Mouse (Mus musculus): Measurements from ENCODE around the gene Hist1h1d.
"Not testable (repeated sequence)": the region's sequence is repeated elsewhere in the genome, so short reads cannot be mapped to it uniquely, and the experiment has no call there.

Hist1h1d gene

DNA sequence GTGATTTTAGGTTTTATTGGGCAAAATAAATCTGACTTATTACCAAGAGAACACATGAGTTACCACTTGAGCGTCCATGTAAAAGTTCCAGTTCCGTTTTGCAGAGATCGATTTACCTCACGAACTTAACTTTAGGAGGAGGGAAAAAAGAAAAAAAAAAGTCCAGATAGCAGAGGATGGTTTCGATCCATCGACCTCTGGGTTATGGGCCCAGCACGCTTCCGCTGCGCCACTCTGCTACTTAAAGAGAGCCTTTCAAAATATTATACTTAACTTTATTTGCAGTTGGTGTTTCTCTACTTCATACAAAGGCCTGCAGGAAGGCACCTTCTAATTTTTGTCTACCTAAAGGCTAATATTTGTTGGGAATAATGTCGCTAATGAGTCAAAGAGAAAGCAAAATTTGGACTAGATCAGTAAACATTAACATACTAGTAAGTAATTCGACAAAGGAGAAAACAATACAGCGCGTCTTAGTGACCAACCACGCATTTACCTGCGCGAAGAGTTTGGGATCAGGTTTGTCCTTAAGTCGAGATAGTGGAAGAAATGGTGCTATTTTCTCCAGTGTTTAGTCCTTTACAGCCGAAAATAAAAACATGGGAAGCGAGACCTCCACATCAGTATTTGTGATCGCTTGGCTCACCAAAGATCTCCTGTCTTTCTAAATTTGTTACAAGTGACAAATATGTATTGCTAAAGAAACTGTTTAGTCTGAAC, 22.7 kb upstream of the Hist1h1d start:
- peak; percentile 80 for DNase-seq (ENCODE audit: low spot score)

DNA sequence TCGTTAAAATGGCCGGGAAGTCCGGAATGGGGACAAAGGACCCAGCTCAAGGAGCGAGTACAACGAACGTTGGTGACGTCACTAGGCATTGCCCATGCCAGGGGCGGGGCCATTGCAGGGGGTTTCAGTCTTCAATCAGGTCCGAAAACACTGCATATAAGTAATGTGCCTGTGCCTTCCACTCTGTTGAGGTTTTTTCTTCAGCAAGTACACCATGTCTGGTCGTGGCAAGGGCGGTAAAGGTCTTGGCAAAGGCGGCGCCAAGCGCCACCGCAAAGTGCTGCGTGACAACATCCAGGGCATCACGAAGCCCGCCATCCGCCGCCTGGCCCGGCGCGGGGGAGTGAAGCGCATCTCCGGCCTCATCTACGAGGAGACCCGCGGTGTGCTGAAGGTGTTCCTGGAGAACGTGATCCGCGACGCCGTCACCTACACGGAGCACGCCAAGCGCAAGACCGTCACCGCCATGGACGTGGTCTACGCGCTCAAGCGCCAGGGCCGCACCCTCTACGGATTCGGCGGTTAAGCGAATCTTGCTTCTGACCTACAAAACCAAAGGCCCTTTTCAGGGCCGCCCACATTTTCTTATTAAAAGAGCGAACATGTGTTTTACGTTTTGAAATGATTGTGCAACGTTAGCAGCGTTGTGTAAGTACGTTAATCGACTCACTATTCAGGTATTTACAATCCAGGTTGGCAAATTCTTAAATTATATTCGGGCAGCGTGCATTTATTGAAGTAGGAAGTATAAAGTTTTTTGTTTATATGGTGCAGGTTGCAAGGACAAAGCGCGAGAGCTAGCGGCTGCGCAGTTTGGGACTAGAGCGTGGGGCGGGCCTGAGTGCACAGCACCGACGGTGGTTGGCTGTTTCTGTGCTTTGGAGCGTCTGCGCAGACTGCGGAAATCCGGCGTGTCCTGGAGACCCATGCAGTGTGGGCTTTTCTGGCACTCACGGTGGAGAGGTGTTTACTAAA, 21.9 kb upstream of the Hist1h1d start, which contains the start of gene Hist1h4h:
Gene Hist1h4h (plus strand): TSS at position 150 of the 975 bp plus-strand sequence.
- peak; percentile 98 for DNase-seq (ENCODE audit: low spot score)

DNA sequence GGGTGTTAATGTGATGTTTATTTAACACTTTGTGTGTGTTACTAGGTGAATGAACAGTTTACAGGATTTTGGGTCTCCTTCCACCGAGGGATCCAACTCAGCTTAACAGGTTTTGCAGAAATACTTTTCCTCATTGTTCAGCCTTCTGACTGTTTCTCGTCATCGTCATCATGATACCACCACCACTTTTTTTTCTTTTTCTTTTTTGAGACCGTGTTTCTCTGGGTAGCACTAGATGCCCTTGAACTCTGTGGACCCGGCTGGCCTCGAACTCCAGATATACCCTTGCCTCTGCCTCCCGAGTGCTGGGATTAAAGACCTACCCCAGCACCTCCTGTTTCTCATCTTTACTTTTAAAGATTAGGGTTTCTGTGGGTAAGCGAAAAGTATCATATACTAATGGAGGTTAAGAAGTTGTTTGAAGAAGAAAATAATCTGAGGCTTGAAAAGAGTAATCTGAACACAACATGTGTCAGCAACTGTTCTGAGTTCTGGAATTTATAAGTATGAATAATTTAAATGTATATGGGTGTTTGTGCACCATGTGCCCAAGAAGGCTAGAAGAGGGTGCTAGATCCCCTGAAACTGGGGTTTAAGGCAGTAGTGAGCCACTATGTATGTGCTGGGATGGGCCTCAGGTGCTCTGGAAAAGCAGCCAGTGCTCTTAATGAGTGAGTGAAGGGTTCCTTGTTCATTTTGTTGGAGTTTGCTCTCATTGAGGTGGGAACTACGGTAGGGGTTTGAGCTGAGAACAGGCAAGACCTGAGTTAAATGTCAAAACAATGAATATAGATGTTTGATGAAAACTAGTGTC, 20.6 kb upstream of the Hist1h1d start:
- no peak for DNase-seq (ENCODE audit: low spot score)

DNA sequence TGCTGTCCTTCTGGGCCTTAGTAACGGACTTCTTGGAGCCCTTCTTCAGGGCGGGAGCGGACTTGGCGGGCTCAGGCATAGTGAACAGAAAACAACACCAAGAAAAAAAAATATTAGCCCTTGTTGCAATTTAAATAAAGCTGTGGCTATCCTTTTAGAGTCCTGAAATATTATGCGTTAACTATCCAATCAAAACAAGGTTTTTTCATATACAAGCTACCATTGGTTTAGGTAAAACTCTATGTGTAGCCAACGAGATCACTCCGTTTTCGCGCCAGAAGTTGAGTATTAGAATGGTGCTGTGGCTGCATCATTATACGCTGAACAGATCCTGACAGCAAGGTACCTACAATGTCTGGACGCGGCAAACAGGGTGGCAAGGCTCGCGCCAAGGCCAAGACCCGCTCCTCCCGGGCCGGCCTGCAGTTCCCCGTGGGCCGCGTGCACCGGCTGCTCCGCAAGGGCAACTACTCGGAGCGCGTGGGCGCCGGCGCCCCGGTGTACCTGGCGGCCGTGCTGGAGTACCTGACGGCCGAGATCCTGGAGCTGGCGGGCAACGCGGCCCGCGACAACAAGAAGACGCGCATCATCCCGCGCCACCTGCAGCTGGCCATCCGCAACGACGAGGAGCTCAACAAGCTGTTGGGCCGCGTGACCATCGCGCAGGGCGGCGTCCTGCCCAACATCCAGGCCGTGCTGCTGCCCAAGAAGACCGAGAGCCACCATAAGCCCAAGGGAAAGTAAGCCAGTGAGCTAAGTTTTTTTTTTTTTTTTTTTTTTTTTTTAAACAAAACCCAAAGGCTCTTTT, 19.3 kb upstream of the Hist1h1d start, which contains the start of gene Hist1h2af:
Gene Hist1h2af (plus strand): TSS at position 347 of the 808 bp plus-strand sequence.
- peak; percentile 80 for DNase-seq (ENCODE audit: low spot score)

DNA sequence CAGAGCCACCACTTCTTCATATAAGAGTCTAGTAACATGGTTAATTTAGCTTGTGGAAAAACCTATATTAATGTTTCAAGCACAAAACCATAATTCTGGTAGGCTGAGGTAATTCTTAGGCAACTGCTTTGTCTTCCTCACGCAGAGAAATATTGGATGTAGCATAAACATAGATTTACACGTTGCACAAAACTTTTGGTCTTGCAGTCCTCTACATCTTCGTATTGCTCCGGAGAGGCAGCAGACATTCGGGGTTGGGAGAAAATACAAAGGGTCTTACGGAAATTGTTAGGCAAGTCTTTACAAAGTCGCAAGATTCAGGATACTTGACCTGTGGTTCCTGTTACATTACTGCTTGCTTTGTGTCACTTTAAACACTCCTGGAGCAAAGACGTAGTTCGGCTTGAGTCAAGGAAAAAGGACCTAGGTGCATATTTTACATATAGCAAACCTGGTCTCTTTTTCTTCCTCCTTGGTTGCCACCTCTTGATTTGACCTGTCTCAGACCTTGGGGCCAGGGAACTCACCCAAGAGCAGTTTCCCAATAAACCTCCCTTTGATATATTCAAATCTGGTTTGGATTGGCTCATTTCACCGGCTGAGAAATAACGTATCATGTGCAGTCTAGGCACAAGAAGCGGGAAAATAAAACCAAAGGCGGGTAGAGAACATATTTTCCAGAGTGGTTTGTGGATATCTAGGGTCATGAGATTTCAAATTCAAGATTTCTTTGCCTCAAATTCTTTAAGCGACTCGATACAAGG, 18.5 kb upstream of the Hist1h1d start:
- DNase-seq (ENCODE audit: low spot score), result no peak

DNA sequence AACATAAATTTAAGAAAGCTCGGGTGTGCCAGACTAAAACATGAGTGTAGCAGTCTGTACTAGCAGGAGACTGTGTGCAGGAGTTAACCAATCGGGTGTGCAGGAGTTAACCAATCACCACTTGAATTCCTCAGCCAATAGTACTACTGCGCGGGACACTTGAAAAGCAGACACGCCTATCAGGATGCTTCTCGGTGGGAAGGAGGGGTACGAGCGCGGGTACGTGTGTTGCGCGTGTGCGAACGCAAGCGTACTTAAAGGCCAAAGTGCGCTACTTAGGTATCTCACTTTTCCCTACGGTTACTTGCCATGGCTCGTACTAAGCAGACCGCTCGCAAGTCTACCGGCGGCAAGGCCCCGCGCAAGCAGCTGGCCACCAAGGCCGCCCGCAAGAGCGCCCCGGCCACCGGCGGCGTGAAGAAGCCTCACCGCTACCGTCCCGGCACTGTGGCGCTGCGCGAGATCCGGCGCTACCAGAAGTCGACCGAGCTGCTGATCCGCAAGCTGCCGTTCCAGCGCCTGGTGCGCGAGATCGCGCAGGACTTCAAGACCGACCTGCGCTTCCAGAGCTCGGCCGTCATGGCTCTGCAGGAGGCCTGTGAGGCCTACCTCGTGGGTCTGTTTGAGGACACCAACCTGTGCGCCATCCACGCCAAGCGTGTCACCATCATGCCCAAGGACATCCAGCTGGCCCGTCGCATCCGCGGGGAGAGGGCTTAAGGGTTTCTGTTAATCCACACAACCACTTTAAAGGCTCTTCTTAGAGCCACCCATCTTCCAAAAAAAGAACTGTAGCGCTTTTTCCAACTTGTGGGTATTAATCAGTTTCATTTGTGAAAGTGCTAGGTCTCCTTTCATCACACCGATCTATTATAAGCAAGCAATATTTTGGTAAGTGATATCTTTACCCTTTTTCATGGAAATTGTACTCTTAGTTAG, 17.7 kb upstream of the Hist1h1d start, which contains the start of gene Hist1h3g:
Gene Hist1h3g (plus strand): TSS at position 286 of the 939 bp plus-strand sequence.
- peak; percentile 91 for DNase-seq (ENCODE audit: low spot score)

DNA sequence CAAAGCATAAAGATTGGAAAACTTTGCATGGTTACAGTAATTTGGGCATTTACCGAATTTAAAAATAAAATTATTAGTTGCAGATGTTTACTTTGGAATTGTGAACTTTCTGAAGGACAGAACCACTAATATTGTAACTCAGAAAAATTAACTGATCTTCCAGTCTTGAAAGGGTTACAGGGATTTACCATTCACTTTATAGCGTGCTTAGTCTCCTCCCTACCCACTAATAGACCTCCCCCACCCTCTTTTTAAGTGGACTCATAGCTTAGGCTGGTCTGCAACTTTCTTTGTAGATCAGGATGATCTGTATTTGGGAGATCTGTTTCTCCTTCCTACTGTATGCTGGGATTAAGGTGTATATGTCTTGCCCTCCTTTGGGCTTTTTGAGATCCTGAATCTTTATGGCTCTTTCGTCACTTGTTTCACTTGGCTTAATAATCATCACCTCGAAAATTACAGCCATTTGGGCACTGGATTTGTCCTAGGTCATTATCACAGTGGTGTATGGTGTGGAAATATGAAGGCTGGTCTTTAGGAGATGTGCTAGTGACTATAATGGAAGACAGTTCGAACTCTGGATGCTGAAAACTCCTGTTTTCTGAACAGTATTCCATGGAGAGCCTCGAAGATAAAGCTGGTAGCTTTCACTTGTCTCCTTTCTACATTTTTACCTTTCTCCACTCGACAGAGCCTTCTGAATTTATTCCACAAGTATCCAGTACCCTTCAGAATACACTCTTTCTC, 16.8 kb upstream of the Hist1h1d start:
- DNase-seq (ENCODE audit: low spot score), result no peak

DNA sequence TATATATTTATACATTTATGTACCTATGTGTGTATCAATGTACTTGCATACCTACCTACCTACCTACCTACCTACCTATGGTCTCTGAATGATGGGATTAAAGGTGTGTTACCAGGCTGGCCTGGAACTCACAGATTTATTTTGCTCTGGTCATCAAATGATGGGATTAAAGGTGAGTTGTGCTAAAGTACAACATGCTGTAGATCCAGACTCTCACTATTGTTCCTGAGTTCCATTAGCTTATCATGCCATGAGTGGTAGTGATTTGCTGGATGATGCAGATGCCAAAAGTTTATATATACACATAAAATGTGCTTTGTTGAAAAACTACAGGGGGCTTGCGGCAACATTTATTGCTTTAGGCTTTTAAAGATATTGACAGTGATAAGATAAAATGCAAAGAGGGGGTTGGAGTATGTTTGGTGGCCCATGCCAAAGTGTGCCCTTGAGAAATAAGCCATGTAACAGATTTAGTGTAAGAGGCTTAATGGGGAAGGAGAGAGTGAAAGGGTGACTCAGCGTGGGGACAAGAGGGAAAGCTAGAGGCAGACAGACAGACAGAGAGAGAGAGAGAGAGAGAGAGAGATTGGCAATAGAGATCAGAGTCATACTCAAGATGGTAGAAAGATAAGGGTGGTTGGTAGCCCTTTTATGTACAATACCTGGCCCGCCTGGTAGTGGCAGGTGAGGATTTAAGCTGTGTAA, 15.9 kb upstream of the Hist1h1d start:
- DNase-seq (ENCODE audit: low spot score), result no peak

DNA sequence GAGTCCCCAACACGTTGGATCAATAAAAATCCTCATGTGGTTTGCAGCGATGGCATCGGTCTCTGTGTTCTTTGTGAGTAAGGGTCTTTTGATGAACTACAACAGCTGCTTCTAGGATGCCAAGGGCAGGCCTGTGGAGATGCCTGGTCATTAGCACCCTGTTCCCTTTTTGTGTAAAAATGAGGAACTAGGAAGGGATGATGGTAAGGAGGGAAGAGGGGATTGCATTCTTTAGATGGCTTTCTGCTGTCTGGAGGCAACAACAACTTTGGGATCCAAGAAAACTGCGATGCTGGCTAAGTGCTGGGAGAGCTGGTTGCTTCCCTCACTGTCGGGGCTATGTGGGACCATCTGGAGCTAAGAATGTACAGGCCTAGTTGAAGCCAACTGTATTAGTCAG, 14.8 kb upstream of the Hist1h1d start:
- DNase-seq (ENCODE audit: low spot score), result no peak

DNA sequence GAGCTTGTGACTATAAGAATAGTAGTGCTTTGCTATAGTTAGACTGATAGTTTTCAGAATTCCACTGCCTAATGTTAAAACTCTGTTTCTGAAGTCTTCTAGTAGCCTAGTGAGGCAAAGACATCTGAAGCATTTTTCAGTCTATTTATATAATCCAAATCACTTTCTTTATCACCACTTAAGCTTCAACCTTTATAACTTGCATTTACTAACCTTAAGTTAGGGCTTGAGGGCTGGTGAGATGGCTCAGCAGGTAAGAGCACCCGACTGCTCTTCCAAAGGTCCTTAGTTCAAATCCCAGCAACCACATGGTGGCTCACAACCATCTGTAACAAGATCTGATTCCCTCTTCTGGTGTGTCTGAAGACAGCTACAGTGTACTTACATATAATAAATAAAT, 13.2 kb upstream of the Hist1h1d start:
- not testable (repeated sequence) for DNase-seq (ENCODE audit: low spot score)

DNA sequence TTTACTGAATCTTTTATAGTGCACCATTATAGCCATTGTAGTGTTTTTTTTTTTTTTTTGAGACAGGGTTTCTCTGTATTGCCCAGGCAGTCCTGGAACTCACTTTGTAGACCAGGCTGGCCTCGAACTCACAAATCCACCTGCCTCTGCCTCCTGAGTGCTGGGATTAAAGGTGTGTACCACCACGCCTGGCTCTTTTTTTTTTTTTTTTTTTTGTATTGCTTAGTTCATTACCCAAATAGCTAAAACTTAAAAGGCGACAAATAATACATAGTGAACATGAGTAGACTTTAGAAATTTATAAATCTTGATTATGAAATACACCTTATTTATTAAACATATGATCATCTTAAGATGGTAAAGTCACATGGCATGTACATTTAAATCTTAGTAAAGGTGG, 11.6 kb upstream of the Hist1h1d start:
- no peak for DNase-seq (ENCODE audit: low spot score)

DNA sequence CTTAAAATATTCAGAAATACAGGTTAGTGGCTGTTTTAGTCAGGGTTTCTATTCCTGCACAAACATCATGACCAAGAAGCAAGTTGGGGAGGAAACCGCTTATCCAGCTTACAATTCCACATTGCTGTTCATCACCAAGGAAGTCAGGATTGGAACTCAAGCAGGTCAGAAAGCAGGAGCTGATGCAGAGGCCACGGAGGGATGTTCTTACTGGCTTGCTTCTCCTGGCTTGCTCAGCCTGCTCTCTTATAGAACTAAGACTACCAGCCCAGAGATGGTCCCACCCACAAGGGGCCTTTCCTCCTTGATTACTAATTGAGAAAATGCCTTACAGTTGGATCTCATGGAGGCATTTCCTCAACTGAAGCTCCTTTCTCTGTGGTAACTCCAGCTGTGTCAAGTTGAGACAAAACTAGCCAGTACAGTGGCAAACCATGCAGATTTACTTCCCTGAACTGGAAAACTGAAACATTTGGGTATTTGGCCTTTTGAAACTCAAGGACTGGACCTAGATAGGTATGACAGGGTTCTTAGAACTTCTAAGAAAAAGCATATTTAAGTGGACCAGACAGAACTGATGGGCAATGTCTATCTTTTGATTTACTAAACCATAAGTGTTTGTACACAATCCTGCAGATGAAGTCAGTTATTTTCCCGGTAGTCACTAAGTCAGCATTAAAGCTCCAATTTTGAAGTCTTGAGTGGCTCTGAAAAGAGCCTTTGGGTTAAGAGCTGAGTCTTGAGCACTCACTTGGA, 10.7 kb upstream of the Hist1h1d start:
- not testable (repeated sequence) for DNase-seq (ENCODE audit: low spot score)

DNA sequence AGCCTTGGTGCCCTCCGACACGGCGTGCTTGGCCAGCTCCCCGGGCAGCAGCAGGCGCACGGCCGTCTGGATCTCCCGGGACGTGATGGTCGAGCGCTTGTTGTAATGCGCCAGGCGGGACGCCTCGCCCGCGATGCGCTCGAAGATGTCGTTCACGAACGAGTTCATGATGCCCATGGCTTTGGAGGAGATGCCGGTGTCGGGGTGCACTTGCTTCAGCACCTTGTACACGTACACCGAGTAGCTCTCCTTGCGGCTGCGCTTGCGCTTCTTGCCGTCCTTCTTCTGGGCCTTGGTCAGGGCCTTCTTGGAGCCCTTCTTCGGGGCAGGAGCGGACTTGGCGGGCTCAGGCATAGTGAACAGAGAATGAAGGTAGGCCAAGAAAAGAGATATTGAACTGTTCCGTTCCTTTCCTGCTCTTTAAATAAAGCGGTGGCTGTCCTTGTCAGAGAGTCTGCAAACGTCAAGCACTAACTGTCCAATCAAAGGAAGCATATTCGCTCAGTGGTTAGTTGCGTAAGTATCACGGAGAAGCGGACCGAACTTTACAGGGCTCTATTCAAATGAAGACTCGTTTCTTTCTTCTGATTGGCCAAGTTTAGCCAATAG, 10.0 kb upstream of the Hist1h1d start, which contains the start of gene Hist1h2bh:
Gene Hist1h2bh (minus strand): TSS at position 394 of the 609 bp plus-strand sequence.
- DNase-seq (ENCODE audit: low spot score), result peak; percentile 76

DNA sequence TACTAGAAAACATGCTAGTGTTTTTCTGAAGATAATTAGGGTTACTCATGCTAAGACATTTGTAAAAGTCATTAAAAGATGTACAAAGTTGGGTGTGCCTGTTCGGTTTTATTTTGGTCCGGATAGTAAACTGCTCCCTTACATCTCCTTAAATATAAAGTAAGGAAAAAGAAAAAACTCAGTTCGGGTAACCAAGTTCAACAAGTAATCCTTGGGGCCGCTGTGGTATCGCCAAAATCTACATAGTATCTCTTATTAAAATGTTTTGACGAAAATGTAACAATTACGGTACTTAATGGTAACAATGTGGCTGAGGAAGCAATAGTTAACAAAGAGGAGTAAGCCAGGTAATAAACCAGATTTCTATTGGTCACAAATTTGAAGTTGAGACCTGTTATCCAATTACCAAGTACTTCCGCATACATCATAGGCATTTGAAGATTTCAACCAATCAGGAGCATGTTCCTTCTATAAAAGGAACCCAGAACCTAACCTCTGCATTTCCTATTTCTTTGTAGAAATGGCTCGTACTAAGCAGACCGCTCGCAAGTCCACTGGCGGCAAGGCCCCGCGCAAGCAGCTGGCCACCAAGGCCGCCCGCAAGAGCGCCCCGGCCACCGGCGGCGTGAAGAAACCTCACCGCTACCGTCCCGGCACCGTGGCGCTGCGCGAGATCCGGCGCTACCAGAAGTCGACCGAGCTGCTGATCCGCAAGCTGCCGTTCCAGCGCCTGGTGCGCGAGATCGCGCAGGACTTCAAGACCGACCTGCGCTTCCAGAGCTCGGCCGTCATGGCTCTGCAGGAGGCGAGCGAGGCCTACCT, 8.9 kb upstream of the Hist1h1d start, which contains the start of gene Hist1h3f:
Gene Hist1h3f (plus strand): TSS at position 88 of the 822 bp plus-strand sequence.
- DNase-seq (ENCODE audit: low spot score), result peak; percentile 83

DNA sequence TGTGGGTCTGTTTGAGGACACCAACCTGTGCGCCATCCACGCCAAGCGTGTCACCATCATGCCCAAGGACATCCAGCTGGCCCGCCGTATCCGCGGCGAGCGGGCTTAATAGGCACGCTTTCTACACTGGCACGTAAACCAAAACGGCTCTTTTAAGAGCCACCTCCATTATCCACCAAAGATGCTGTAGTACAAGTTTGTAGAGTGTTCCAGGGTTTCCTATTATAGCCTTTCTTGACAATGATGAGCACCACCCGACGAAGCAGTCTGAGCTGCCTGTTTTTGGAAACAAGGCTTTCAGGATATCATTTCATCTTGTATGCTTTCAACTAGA, 8.3 kb upstream of the Hist1h1d start:
- DNase-seq (ENCODE audit: low spot score), result not testable (repeated sequence)

DNA sequence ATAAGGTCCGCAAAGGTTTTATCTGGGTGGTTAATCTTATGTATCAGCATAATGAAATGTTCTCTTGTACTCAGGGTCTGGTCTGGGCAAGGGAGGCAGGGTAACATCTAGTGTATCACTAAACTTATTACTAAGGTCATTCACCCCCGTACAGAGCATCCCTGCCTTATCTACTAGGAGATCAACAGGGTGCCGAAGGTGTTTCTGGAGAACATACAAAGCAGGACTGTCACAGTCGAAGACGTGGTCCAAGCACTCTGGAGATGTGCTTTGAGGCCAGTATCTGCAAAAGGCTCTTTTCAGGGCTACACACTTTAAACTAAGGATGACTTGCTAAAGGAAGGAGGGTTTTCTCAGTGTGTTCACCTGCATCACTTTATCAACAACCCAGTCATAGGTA, 6.4 kb upstream of the Hist1h1d start:
- no peak for DNase-seq (ENCODE audit: low spot score)

All from layer of hippocampus, adult 11-12 months (tissue).